Mouse (Mus musculus) ES-CJ7 (cell line): ENCODE data around the gene Tmub2.

Experiments
- DNase-seq: peaks from one replicate; pipeline ENCODE4 v3.0.0; 2011; ENCODE audit warnings: low read depth, low spot score

The Tmub2 gene

DNA sequence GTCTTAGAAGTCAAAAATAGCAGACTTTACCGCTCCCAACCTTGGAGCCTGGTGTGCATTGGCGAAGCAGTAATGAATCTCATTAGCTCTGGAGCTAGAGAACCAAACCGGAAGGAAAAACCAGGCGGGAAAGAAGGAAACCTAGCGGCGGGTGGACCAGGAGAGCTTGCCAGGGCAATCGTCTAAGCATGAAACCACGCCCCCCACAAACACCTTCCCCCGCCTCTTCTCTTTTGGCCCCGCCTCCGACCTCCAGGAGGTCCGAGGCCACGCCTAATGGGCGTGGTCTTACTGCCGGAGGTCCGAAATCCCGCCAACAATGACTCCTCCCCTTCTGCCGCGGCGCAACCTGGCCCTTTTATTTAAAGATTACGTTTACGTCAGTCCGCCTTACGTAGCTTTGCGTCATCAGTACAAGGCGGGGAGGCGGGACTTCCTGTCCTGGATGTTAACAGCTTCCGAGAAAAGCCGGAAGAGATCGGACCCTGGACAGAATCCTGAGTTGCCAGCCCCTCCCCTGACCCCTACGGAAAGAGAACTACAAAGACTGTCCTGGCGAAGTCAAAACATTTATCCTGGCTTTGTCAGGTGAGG, at the start of gene Tmub2:
Gene Tmub2, plus strand, starts transcription at position 431 of the 594 bp plus-strand sequence.
- DNase-seq = peak; percentile 100

DNA sequence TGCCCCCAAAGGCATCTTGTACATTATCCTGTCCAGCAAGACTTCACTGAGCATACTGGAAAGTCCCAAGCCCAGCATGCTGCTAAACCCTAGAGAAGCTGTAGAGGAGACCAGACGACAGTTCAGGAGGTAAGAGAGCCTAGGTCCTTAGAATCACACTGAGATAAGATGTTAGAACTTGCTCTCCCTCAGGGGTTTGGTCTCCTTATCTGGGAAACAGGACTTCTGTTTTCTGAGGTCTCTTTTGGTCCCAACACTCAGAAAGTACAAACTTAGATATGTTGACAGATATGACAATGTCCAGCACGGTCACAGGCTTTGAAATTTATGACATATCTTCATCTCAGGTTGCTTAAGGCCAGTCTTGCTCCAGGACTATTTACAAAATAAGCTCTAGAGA, 48.7 kb upstream of the Tmub2 start:
- DNase-seq = no peak

DNA sequence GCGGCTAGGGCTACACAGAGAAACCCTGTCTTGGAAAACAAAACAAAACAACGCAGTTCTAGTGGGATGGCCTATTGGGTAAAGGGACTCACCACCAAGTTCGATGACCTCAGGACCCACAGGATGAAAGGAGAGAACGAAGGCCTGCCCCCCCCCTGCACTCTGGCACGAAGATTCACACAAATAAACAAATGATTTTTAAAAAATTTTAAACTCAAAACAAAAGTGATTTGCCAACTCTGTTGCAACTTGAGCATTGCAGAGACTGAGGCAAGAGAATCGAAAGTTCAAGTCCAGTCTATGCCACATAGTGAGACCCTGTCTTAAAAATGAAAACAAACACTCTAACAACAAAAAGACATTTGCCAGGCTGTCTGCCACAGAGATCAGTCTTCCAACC, 44.1 kb upstream of the Tmub2 start:
- no peak for DNase-seq

DNA sequence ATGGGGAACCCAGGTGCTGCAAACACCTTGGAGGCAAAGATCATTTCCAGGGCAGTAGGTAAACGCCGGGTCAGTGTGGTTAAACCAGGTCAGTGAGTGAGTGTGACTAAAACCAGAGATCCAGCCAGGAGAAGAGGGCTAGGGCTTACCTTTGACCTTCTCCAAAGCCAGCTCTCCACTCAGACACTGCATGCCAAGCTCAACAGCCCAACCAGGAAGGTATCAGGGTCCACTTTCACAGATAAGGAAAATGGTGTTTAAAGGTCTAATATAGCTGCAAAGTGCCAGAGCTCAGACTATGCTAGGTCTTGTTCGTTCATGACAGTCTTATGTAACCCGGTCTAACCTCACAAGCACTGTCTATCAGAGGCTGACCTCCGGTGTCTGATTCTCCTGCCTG, 43.5 kb upstream of the Tmub2 start:
- no peak for DNase-seq

DNA sequence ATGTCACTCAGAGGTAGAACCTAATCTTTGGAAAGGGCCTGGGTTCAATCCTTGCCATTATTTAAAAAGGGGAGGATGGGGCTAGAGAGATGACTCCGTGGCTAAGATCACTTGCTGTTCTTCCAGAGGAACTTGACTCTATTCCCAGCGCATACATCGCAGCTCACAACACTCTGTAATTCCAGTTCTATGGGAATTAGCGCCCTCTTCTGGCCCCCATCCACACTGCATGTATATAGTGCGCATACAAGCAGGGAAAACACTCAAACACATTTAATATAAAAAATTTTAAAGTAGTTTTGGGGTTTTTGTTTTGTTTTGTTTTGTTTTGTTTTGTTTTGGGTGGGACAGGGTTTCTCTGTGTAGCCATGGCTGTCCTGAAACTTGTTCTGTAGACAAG, 42.9 kb upstream of the Tmub2 start:
- peak; percentile 70 for DNase-seq

DNA sequence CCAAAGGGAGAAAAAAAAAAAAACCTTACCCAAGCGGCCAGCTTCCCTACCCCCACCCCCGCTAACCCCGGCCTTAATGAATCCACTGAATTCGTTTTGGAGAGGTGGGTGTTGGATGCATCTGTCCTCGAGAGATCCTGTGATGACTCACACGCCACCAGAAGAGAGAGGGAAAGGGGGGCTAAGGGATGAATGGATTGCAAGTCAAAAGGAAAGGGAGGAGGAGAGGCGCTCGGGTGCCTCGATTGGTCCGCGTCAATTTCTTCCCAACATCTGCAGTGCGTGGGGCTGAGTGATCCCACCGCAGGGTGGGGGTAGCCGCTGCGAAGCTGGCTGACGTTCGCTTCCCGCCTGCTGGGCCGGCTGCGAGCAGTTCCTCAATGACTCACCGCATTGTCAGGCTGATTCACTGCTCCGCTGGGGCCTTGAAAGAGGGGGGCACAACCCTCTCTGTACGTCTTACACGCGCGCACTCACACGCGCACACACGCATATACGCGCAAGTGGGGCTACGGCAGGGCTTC, 39.7 kb upstream of the Tmub2 start:
- DNase-seq = peak; percentile 73

DNA sequence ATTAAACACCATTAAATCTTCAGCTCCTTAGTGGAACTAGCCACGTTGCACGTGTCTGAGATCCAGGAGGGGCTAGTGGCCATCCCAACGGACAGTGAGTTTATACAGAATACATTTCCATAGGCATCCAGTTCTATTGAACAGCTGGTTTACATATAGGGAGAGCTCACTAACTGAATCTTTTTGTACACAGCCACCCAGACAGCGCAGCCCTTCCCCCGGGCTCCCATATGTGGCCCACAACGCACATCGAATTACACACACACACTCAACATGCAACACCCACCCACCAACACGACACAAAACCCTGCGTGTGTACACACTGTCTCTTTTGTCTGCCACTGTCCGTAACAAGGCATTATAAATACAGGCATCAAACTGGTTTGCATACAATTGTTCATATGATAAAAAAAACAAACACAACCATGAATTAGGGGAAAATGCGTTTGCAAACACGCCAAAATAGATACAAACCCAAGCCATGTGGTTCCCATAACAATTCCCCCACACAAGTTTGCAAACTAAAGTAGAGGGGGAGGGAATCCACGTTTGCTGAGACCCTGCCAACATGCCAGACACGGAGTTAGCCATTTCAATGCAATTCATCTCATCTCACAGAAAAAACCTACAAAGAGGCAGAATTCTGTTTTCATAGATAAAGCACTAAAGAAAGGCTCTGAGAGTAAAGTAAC, 39.0 kb upstream of the Tmub2 start:
- no peak for DNase-seq

DNA sequence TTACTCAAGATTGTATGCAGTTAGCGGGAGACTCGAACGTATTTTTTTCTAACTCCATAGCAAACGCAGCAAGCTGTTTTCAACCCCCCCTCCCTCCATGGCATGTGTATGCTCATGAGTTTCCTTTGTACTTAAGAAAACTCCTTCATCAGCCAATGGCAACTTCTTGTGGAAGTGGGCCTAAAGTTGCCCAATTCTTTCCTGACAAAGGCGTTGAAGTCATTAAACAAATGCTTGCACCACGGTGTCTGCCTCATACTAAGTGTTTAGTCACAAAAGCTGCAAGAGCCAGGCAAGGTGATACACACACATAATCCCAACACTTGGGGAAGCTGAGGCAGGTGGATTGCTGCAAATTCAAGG, 38.5 kb upstream of the Tmub2 start:
- no peak for DNase-seq

DNA sequence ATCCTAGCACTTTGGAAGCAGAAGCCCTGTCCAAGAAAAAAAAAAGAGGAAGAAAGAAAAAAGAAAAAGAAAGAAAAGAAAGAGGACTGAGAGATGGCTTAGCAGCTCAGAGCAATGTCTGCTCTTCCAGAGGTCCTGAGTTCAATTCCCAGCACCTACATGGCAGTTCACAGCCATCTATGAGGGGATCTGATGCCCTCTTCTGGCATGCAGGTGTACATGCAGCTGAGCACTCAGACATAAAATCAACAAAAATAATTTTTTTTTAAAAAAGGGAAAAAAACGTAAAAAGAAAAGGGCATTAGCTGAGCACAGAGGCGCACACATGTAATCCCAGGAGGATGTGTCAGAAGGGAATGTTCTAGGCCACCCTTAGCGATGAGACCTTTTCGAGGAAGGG, 37.9 kb upstream of the Tmub2 start:
- DNase-seq = peak; percentile 55

DNA sequence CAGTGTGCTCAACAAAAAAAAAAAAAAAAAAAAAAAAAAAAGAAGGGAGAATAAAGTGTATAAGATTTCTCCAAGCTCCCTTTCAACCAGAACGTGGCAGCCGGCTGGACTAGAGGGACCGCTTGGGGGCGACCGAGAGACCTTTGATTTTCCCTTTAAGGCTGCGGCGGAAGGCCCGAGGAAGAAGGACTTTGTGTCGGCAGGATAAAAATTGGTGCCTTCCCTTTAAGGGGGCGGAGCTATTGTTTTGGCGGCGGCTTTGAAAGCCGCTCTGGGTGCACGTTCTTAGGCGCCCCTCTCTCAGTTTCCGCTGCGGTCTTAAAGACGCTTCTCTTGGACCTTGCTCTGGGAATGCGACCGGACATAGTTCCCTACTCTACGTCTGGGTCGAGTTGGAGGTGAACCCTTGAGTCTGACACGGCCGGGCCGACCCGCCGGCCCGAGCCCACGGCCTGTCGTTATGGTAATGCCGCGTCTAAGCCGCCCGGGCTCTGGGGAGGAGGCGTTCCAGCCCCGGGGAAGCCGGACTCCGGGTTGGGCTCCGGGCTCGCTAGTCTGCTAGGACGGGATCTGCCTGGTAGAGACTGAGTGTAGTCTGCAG, 36.0 kb upstream of the Tmub2 start, which contains the start of gene BC030867:
Gene BC030867, plus strand, starts transcription at position 253 of the 601 bp plus-strand sequence.
- DNase-seq = peak; percentile 97

DNA sequence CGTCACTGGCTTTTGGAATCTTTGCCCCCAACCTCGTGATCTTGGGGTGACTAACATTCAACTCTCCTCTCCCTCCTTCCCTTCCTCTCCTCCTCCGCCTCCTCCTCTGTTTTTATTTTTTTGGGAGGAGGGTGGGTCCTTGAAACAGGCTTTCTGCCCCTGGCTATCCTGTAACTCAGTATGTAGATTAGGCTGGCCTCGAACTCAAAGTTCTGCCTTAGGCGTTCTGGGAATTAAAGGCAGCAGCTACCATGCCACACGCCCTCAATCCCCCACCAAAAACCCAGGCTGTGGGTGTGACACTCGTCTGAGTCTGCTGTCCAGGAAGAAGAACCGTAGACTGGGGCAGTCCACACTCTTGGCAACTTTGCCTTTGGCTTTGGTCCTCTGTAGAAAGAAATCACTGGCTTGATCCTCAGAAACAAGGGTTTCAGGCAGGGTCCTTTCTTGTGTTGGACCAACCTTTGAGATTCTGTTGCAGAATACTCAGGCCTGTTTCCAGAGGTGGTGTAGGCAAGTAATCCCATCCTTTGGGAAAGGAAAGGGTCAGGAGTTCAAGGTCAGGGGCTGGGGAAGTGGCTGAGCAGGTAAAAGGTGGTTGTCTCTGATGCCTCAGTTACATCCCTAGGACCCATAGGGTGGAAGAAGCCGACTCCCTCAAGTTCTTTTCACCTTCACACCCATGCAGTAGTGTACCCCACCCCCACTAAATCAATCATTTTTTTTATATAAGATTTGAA, 35.2 kb upstream of the Tmub2 start:
- peak; percentile 90 for DNase-seq

DNA sequence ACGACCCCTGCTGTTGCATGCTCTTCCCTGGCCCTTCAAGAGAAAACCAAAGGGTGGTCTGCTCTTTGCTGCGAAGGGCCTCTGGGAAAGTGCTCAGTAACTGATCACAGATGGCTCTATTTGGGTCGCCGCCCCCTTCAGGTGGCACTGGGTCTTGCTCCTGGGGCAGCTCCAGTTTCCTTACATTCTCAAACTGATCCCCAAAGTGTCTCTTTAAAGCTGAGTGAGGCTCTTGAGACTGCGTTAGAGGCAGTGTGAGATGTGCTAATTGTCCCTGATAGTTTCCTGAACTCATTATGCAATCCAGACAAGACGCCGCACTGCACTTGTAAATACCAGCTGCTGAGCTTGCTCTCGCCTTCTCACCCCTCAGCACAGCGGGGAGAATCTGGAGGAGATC, 27.2 kb upstream of the Tmub2 start:
- DNase-seq = peak; percentile 59

DNA sequence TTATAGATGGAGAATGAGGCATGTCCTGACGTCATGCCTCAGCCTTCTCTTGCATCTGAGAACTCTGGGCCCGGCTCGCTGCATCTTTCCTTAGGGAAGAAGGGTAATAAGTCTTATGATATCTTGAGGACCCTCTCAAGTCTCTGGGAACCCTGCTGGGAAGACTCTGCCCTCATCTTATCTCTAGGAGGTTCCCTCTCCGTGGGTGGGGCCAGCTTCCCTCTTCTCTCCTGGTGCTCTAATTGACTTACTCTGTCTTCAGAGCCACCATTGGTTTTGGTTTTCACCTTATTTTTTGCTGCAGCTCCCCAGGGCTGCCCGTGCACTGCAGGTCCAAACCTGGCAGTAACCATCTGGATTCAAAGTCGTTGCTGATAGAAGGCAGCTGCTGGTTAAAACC, 26.6 kb upstream of the Tmub2 start:
- DNase-seq = no peak

DNA sequence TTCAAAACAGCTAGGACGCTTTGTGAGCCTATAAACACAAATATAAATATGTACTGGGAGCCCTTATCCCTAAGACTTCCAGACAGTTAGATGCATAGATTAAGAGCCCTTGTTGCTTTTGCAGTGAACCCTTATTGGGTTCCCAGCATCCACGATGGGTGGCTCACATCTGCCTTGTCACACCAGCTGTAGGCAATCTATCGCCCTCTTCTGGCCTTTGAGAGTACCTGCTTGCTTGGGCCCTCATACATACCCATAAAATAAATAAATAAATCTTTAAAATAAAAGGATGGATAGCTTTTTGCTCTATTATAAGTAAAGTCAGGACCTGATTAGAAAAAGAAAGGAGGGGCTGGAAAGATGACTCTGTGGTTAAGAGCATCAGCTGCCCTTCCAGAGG, 26.2 kb upstream of the Tmub2 start:
- peak; percentile 74 for DNase-seq

DNA sequence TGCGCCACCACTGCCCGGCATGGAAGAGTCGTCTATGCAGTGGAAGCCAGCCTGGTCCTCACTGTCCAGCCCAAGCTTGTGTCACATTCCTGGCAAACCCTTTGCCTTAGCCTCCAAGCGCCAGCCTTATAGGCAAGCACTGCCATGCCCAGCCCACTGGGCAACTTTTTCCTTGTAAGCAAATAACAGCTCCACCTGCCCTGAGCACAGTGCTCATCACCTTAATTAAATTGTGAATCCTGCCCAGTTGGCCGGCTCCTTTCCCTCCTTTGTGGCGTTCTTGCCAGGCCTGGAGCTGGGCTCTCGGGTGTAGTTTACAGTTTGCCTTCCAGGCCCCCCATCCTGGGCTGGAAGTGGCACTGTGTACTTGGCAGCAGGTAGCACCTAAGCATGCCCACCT, 21.5 kb upstream of the Tmub2 start:
- DNase-seq = no peak

DNA sequence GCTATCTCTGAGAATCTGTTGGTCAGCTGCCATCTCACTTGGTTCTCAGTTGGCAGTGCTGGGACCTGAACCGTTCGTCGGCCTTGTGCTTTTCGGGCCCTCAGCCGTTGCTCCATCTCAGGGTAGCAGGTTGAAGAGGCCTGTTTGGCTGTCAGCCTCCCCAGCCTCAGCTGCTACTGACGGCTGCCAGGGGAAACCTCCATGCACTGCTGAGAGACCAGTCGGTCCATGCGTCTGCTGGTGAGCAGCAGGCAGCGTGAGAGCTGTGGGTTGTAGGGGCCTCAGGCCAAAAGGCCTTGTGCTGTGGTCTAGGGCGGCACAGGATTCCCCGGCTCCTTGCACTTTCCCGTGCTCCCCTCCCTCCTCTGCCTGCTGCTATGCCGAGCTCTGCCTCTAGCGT, 18.9 kb upstream of the Tmub2 start:
- DNase-seq = no peak

DNA sequence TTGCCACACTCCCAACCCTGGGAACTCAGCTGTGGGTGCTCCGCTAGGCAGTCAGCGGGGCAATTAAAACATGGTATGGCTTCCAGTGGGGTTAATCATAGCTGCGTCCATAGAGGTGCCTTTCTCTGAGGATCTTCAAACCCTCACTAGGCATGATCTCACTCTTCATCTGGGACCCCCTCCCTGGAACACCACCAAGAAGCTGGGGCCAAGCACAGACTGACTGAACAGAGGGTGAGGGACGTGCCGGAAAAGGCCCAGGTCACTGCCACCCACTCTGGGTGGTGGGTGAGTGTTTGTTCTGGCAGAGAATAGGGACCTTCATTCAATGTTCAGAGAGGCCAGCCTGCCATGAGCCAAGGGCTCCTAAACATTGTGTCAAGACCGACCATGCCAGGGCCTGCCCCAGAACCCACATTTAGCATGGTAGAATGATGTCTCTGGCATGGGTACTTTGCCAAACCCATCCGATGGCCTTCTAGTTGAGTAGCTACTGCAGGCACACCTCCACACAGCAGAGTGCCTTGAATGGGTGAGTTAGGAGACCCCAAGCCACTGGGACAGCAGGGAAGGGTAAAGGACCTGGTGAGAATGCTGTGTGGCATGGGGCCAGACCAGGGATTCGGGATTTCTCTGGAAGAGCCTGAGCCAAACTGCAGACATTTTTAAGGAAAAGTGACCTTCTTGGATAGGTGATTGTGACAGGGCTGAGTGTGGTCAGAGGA, 17.9 kb upstream of the Tmub2 start:
- no peak for DNase-seq

DNA sequence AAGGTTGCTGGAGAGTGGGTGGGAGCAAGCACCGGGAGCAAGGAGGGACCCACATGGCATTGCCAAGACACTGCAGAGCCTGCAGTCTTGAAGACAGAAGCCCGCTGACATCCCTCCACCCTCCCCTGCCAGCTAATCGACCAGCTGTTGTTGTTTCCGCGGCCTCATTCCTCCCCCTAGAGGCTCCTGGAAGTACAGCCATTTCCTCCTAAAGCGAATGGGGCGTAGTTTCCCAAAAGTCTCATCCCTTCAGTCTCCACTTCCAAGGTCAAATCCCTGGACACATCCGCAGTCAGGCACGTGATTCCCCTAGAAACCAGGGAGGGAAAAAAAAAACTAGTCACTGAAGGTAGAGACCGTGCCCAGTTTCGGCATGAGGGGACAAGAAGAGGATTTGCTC, 17.3 kb upstream of the Tmub2 start:
- DNase-seq = peak; percentile 96

DNA sequence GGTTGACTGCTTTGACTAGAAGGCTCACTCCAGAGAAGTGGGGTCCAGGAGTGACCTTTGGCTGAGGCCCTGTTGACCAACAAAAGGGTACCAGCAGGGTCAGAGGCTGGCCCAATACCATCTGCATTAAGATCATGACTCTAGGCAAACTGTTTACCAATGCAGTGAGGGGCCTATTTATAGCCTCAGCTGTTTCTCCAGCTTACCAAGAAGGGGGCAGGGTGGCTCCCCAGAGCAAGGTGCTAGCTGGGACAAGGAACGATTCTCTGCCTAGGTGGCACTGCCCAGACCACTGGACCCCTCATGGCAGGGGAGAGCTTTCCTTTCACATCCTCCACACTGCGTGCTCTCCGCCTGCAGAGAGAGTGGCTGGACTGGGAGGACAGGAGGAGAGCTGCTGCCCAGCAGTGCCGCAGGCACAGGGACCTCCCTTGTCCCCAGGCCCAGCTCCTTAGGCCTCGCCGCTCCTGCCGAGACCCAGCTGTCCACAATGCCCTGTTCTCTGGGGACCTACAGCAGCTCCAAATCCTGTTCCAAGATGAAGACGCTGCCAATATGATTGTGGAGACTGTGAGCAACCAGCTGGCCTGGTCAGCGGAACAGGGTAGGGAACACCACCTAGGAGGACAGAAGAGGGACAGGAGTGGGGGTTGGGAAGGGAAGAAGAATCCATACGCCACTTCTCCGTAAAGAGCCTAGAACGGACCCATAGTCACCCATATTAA, 16.0 kb upstream of the Tmub2 start, which contains the start of gene Asb16:
Gene Asb16, plus strand, starts transcription at position 224 of the 725 bp plus-strand sequence.
- DNase-seq = no peak

DNA sequence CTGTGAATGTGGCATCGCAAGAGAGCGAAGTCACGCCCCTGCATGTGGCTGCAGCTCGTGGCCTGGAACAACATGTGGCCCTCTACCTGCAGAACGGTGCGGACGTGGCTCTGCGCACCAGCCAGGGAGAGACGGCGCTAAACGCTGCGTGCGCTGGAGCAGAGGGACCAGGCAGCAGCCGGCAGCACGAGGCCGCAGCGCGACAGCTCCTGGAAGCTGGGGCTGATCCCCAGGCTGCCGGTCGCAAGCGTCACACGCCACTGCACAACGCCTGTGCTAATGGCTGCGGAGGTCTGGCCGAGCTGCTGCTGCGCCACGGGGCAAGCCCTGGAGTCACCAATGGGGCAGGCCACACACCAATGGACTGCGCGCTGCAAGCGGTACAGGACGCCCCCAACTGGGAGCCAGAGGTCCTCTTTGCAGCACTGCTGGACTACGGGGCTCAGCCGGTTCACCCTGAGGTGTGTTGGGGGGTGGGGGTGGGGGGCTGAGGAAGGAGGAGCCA, 8.3 kb upstream of the Tmub2 start:
- DNase-seq = peak; percentile 72

DNA sequence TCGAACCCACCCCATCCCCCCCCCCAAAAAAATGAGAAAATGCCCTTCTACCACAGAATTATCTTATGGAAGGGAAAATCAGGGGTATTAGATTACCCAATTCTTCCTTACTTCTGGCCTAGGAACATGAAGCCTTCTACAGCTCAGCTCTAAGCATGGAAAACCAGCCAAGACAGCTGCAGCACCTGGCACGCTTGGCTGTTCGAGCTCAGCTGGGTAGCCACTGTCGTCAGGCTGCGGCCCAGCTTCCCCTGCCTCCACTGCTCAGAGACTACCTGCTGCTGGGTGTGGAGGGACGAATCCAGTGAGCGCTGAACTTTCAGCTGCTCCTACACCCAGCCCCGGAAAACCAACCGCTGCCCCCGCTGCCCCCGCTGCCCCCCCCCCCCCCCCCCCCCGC, 7.0 kb upstream of the Tmub2 start:
- DNase-seq = no peak
